Mouse (Mus musculus) left cerebral cortex, adult 6 months (tissue): Measurements from ENCODE around the gene Abhd16a. TPM values are rescaled to one million over a fixed set of nuclear protein-coding genes. Genes with fewer than 3 reads are reported as not detected.

ENCODE experiments used
- polyA plus RNA-seq: library from polyadenylated mRNA; unstranded; fragments of <200 nt; fragmentation: Nextera tagmentation; gene quantifications from 2 replicates; pipeline ENCODE4 v1.2.3, GENCODE M21; 2021

The Abhd16a gene
- polyA plus RNA-seq, 1 experiment from 2014 or later = 102 TPM

DNA sequence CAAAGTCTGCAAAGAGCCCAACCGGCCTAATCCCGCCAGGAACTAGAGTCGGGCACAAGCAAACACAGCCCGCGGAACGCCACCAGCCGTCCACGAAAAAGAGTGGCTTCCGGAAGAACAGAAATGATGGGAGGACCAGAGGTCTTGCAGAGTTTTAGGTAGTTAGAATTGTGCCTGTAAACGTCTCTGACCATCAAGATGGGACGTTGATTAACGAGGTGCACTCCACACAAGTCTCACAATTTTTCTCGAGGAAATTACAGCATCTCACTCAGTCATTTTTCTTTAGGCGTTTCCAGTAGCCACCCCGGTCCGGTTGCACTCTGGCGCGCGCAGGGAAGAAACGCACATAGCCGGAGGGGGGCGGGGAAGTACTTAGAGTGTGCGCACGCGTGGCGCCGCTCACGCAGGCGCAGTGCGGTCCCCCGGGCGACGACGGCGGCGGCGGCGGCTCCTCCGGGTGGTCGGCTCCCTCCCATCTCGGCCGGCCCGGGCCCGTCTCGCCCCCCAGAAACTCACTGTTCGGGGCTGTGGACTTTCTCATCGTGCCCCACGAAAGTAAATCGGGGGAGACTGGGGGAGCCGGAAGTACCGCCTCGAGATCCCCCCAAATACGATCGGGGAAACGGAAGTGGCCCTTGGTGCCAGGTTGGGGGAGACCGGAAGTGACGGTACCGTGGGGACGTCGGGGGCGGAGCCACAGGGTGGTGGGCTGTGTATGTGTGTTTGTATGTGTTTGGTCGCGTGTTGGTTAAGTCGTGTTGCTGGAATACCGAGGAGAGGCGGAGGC, 45.9 kb downstream of the Abhd16a start, which contains the start of gene Bag6:
TSS of gene Bag6 (plus strand) at position 378 of the 790 bp plus-strand sequence.

Other genes with a start within 250 kb of the Abhd16a start
- gene Skiv2l, start 239.1 kb upstream of the Abhd16a start, polyA plus RNA-seq = 20.2 and 21.7 TPM in 2 replicates
- gene Nelfe, start 238.9 kb upstream of the Abhd16a start, polyA plus RNA-seq = 34.1 and 37.6 TPM in 2 replicates
- gene Cfb, start 226.7 kb upstream of the Abhd16a start, polyA plus RNA-seq = 0.39 and 0.50 TPM in 2 replicates
- 0.17 and 0.25 TPM in 2 replicates for gene Zbtb12, start 209.8 kb upstream of the Abhd16a start, polyA plus RNA-seq
- gene Gm20547, start 207.2 kb upstream of the Abhd16a start, polyA plus RNA-seq = not detected in 2 replicates
- 2.7 and 3.3 TPM in 2 replicates for gene C2, start 191.0 kb upstream of the Abhd16a start, polyA plus RNA-seq
- 20.4 and 20.9 TPM in 2 replicates for gene Ehmt2, start 190.8 kb upstream of the Abhd16a start, polyA plus RNA-seq
- gene Slc44a4, start 174.8 kb upstream of the Abhd16a start, polyA plus RNA-seq = 0.48 TPM in 2 replicates
- 30.2 and 37.0 TPM in 2 replicates for gene Neu1, start 158.0 kb upstream of the Abhd16a start, polyA plus RNA-seq
- gene Hspa1b, start 130.0 kb upstream of the Abhd16a start, polyA plus RNA-seq = 0.48 and 1.1 TPM in 2 replicates
- not detected in 2 replicates for gene Gm20481, start 119.4 kb upstream of the Abhd16a start, polyA plus RNA-seq
- gene Hspa1a, start 117.1 kb upstream of the Abhd16a start, polyA plus RNA-seq = 5.3 and 7.0 TPM in 2 replicates
- gene Hspa1l, start 116.6 kb upstream of the Abhd16a start, polyA plus RNA-seq = 0.90 and 1.5 TPM in 2 replicates
- gene Lsm2, start 107.4 kb upstream of the Abhd16a start, polyA plus RNA-seq = 33.6 and 33.9 TPM in 2 replicates
- gene Vars, start 88.3 kb upstream of the Abhd16a start, polyA plus RNA-seq = 15.7 and 17.2 TPM in 2 replicates
- gene Vwa7, start 72.7 kb upstream of the Abhd16a start, polyA plus RNA-seq = 0.13 and 0.25 TPM in 2 replicates
- gene Sapcd1, start 61.2 kb upstream of the Abhd16a start, polyA plus RNA-seq = 0.89 and 0.92 TPM in 2 replicates
- 0.37 and 0.45 TPM in 2 replicates for gene Msh5, start 42.5 kb upstream of the Abhd16a start, polyA plus RNA-seq
- 22.7 and 26.4 TPM in 2 replicates for gene Clic1, start 39.3 kb upstream of the Abhd16a start, polyA plus RNA-seq
- gene Ddah2, start 30.2 kb upstream of the Abhd16a start, polyA plus RNA-seq = 20.0 and 22.8 TPM in 2 replicates
- not detected in 2 replicates for gene Ly6g6c, start 23.9 kb upstream of the Abhd16a start, polyA plus RNA-seq
- not detected in 2 replicates for gene Mpig6b, start 23.1 kb upstream of the Abhd16a start, polyA plus RNA-seq
- gene Ly6g6e, start 12.4 kb upstream of the Abhd16a start, polyA plus RNA-seq = 2.4 and 3.7 TPM in 2 replicates
- 1.6 and 2.3 TPM in 2 replicates for gene Ly6g6d, start 11.2 kb upstream of the Abhd16a start, polyA plus RNA-seq
- gene Ly6g6f, start 3.7 kb upstream of the Abhd16a start, polyA plus RNA-seq = 1.6 and 2.2 TPM in 2 replicates
- gene Ly6g5c, start 19.0 kb downstream of the Abhd16a start, polyA plus RNA-seq = not detected in 2 replicates
- not detected in 2 replicates for gene Ly6g5b, start 26.2 kb downstream of the Abhd16a start, polyA plus RNA-seq
- 21.2 and 22.7 TPM in 2 replicates for gene Gpank1, start 32.2 kb downstream of the Abhd16a start, polyA plus RNA-seq
- gene Csnk2b, start 32.8 kb downstream of the Abhd16a start, polyA plus RNA-seq = 240 and 277 TPM in 2 replicates
- 32.3 and 43.2 TPM in 2 replicates for gene D17H6S53E, start 37.1 kb downstream of the Abhd16a start, polyA plus RNA-seq
- not detected in 2 replicates for gene Apom, start 42.8 kb downstream of the Abhd16a start, polyA plus RNA-seq
- 59.0 and 84.6 TPM in 2 replicates for gene Bag6, start 45.9 kb downstream of the Abhd16a start, polyA plus RNA-seq
- 14.9 and 37.9 TPM in 2 replicates for gene Prrc2a, start 75.6 kb downstream of the Abhd16a start, polyA plus RNA-seq
- 32.2 and 36.1 TPM in 2 replicates for gene Aif1, start 86.8 kb downstream of the Abhd16a start, polyA plus RNA-seq
- gene Lst1, start 99.2 kb downstream of the Abhd16a start, polyA plus RNA-seq = 26.1 and 36.8 TPM in 2 replicates
- 0.48 and 0.93 TPM in 2 replicates for gene Ltb, start 105.2 kb downstream of the Abhd16a start, polyA plus RNA-seq
- not detected in 2 replicates for gene Tnf, start 112.7 kb downstream of the Abhd16a start, polyA plus RNA-seq
- 0.15 TPM in 1 of 2 replicates, not detected in the other for gene Lta, start 116.1 kb downstream of the Abhd16a start, polyA plus RNA-seq
- gene Gm16181, start 131.6 kb downstream of the Abhd16a start, polyA plus RNA-seq = not detected in 2 replicates
- 636 and 753 TPM in 2 replicates for gene Atp6v1g2, start 144.4 kb downstream of the Abhd16a start, polyA plus RNA-seq
- gene Nfkbil1, start 146.5 kb downstream of the Abhd16a start, polyA plus RNA-seq = 8.9 and 9.3 TPM in 2 replicates
- 165 and 169 TPM in 2 replicates for gene Ddx39b, start 152.5 kb downstream of the Abhd16a start, polyA plus RNA-seq
- gene H2-D1, start 173.5 kb downstream of the Abhd16a start, polyA plus RNA-seq = 62.8 and 80.2 TPM in 2 replicates
- gene H2-Q1, start 231.1 kb downstream of the Abhd16a start, polyA plus RNA-seq = 0.44 and 0.75 TPM in 2 replicates